Mouse (Mus musculus) heart, adult 8-10 months (tissue): Measurements from ENCODE around the gene AW822073. TPM values are rescaled to one million over a fixed set of nuclear protein-coding genes. Genes with fewer than 3 reads are reported as not detected.
"Not testable (repeated sequence)": the region's sequence is repeated elsewhere in the genome, so short reads cannot be mapped to it uniquely, and the experiment has no call there.

Experiments
- DNase-seq: peaks from one replicate; pipeline ENCODE4 v3.0.0; 2022; ENCODE audit warnings: low spot score
- total RNA-seq, 4 experiments: library from RNA; stranded (reverse); gene quantifications; 2 replicates each; pipeline ENCODE4 v1.2.4; 2022

The AW822073 gene
- total RNA-seq, 4 experiments from 2014 or later: not detected

- DNase-seq: not testable (repeated sequence)
These were observed 3.2 kb downstream of the AW822073 start for GRCm38 (mm10) chr10:58221571-58221970.

GRCm38 (mm10) chr10:58220726-58221125, 4.0 kb downstream of the AW822073 start:
- DNase-seq: no peak

- no peak for DNase-seq
These were observed 7.4 kb downstream of the AW822073 start for GRCm38 (mm10) chr10:58217366-58217765.

- no peak for DNase-seq
These were observed 9.4 kb downstream of the AW822073 start for GRCm38 (mm10) chr10:58215353-58215752.

GRCm38 (mm10) chr10:58214934-58215333, 9.8 kb downstream of the AW822073 start:
- DNase-seq: no peak

GRCm38 (mm10) chr10:58214497-58214896, 10.2 kb downstream of the AW822073 start:
- DNase-seq: no peak

GRCm38 (mm10) chr10:58212230-58212629, 12.5 kb downstream of the AW822073 start:
- DNase-seq: no peak

- DNase-seq: no peak
These were observed 13.5 kb downstream of the AW822073 start for GRCm38 (mm10) chr10:58211213-58211612.

GRCm38 (mm10) chr10:58210514-58210913, 14.2 kb downstream of the AW822073 start:
- no peak for DNase-seq

GRCm38 (mm10) chr10:58209710-58210467, 14.8 kb downstream of the AW822073 start:
- no peak for DNase-seq

GRCm38 (mm10) chr10:58206639-58207404, 17.9 kb downstream of the AW822073 start:
- no peak for DNase-seq

- DNase-seq: no peak
These were observed 18.7 kb downstream of the AW822073 start for GRCm38 (mm10) chr10:58205986-58206385.

Other genes starting within 250 kb of the AW822073 start
- not detected for gene Duxf3, start 7.7 kb upstream of the AW822073 start, total RNA-seq
- gene Gm4981, start 11.8 kb upstream of the AW822073 start, total RNA-seq: not detected
- gene Gcc2, start 30.6 kb upstream of the AW822073 start, total RNA-seq: 10 to 100 TPM; 28.8 to 38.4 (median 35.9) TPM
- 100 to 1,000 TPM; 129 to 182 (median 150) TPM for gene Lims1, start 98.5 kb upstream of the AW822073 start, total RNA-seq
- 10 to 100 TPM; 49.8 to 53.3 (median 51.2) TPM for gene Ranbp2, start 222.0 kb upstream of the AW822073 start, total RNA-seq